ENCODE assay signal across 19 mouse cellular contexts in genomic region chr7:81489649-81490048, GRCm38 (mm10). TPM values are rescaled to one million over a fixed set of nuclear protein-coding genes. Genes with fewer than 3 reads are reported as not detected.
DNase-seq lines count a peak whose midpoint lies in the region; ATAC-seq and TF ChIP-seq lines count a peak whose summit lies in the region.
"Had no signal": no experiment of that assay in that cellular context is flagged by ENCODE, and none has a peak within 500 bp of the region (broad histone marks: within the 10 kb centered on the region; RNA-seq: fewer than 3 reads in every experiment).

No protein-coding gene starts in this region.

- no peak for TF ChIP-seq CTCF in kidney, postnatal 0 days (IDR thresholded peaks at IDR 0.05; ENCODE audit: low read depth)
- no peak for TF ChIP-seq CTCF in kidney, adult 2 months (conservative IDR thresholded peaks at IDR 0.05; ENCODE audit: insufficient read depth, insufficient read length, low read depth, low read length)
- TF ChIP-seq CTCF in E14TG2a.4 (conservative IDR thresholded peaks at IDR 0.05; ENCODE audit: low read length): no peak

- H3K4me3 ChIP-seq in forebrain, embryonic 13.5 days: no peak overlapping the region
- no peak overlapping the region for H3K4me3 ChIP-seq in forebrain, embryonic 11.5 days (ENCODE audit: low read depth, low read length)
- no peak overlapping the region for H3K4me3 ChIP-seq in kidney, postnatal 0 days (replicated peaks; ENCODE audit: low read depth, low read length)
- no peak overlapping the region for H3K4me3 ChIP-seq in kidney, adult 2 months (ENCODE audit: insufficient read depth, low read depth, low read length)
- peak overlapping the region; percentile 53 for H3K4me3 ChIP-seq in E14TG2a.4 (replicated peaks; ENCODE audit: low read length)
- no peak overlapping the region for H3K4me3 ChIP-seq in limb, embryonic 10.5 days

- H3K9ac ChIP-seq in forebrain, embryonic 13.5 days: peak overlapping the region; percentile 23; the same call in 1 of the 2 replicates
- no peak overlapping the region for H3K9ac ChIP-seq in forebrain, embryonic 11.5 days (ENCODE audit: low read length)
- no peak overlapping the region for H3K9ac ChIP-seq in kidney, postnatal 0 days (ENCODE audit: low read depth, low read length)
- H3K9ac ChIP-seq: liver, embryonic 14.5 days had no signal

- no peak for DNase-seq in forebrain, embryonic 11.5 days (ENCODE audit: low spot score)
- peak; percentile 39 for DNase-seq in kidney, postnatal 0 days (ENCODE audit: low spot score)
- no peak for DNase-seq in kidney, adult 2 months
- peak; percentile 40 for DNase-seq in limb, embryonic 10.5 days (ENCODE audit: low spot score)
- no peak for DNase-seq in urinary bladder, postnatal 14 days (ENCODE audit: low spot score)
- no peak for DNase-seq in layer of hippocampus, postnatal 10 days (ENCODE audit: low spot score in 2 of 2)
- DNase-seq: adrenal gland, postnatal 36 days; B cell, adult 2 months; heart, postnatal 14 days; left cerebral cortex, postnatal 4 days; midbrain, embryonic 14.5 days; right cerebral cortex, postnatal 25 days; thymus, adult 18-20 months had no signal

- WGBS in forebrain, embryonic 13.5 days: 11% methylated on average over 9 of the region's 9 CpGs
- WGBS in forebrain, embryonic 11.5 days: 8% methylated on average over 9 of the region's 9 CpGs
- 10% methylated on average over 9 of the region's 9 CpGs for WGBS in kidney, postnatal 0 days
- WGBS in kidney, adult 2 months: 7% methylated on average over 9 of the region's 9 CpGs
- 10% methylated on average over 9 of the region's 9 CpGs for WGBS in limb, embryonic 10.5 days

- H3K4me2 ChIP-seq in forebrain, embryonic 13.5 days: no peak overlapping the region
- H3K4me2 ChIP-seq in forebrain, embryonic 11.5 days (ENCODE audit: low read depth, low read length, severe bottlenecking): no peak overlapping the region
- no peak overlapping the region for H3K4me2 ChIP-seq in kidney, postnatal 0 days (ENCODE audit: low read length)

- no peak overlapping the region for H3K27ac ChIP-seq in forebrain, embryonic 13.5 days
- H3K27ac ChIP-seq in forebrain, embryonic 11.5 days (ENCODE audit: low read depth, low read length): no peak overlapping the region
- no peak overlapping the region for H3K27ac ChIP-seq in kidney, postnatal 0 days
- no peak overlapping the region for H3K27ac ChIP-seq in kidney, adult 2 months (ENCODE audit: insufficient read depth, low read depth, low read length)
- no peak overlapping the region for H3K27ac ChIP-seq in limb, embryonic 10.5 days
- H3K27ac ChIP-seq: liver, embryonic 14.5 days had no signal

- no peaks in the 10 kb centered on the region for H3K9me3 ChIP-seq in forebrain, embryonic 13.5 days (replicated peaks)
- no peaks in the 10 kb centered on the region for H3K9me3 ChIP-seq in forebrain, embryonic 11.5 days (ENCODE audit: control insufficient read depth, low read length)
- H3K9me3 ChIP-seq in kidney, postnatal 0 days (replicated peaks; ENCODE audit: low read length): no peaks in the 10 kb centered on the region
- H3K9me3 ChIP-seq in E14TG2a.4 (ENCODE audit: low read length): no peaks in the 10 kb centered on the region
- no peaks in the 10 kb centered on the region for H3K9me3 ChIP-seq in limb, embryonic 10.5 days (replicated peaks)

- peaks cover 19% of the 10 kb centered on the region for H3K4me1 ChIP-seq in forebrain, embryonic 13.5 days
- H3K4me1 ChIP-seq in forebrain, embryonic 11.5 days (replicated peaks; ENCODE audit: control insufficient read depth, insufficient read depth, low read length): peaks cover 6% of the 10 kb centered on the region
- no peaks in the 10 kb centered on the region for H3K4me1 ChIP-seq in kidney, postnatal 0 days (replicated peaks; ENCODE audit: insufficient read depth, low read length)
- H3K4me1 ChIP-seq in kidney, adult 2 months (ENCODE audit: control insufficient read depth, insufficient read depth, low read length): no peaks in the 10 kb centered on the region
- H3K4me1 ChIP-seq in E14TG2a.4 (replicated peaks; ENCODE audit: low read depth, low read length): peaks cover 70% of the 10 kb centered on the region
- H3K4me1 ChIP-seq in limb, embryonic 10.5 days: peaks cover 20% of the 10 kb centered on the region

- no peak for ATAC-seq in forebrain, embryonic 13.5 days
- no peak for ATAC-seq in forebrain, embryonic 11.5 days (replicated peaks; ENCODE audit: low FRiP score)
- no peak for ATAC-seq in kidney, postnatal 0 days (replicated peaks; ENCODE audit: low FRiP score, low read depth)
- ATAC-seq: intestine, postnatal 0 days had no signal

- TF ChIP-seq POLR2A in kidney, adult 2 months (IDR thresholded peaks at IDR 0.05; ENCODE audit: low read depth, low read length): no peak

- H3K36me3 ChIP-seq in forebrain, embryonic 13.5 days (ENCODE audit: poor library complexity, severe bottlenecking): peaks cover 4% of the 10 kb centered on the region
- H3K36me3 ChIP-seq in forebrain, embryonic 11.5 days (ENCODE audit: control insufficient read depth, insufficient read depth, low read length): no peaks in the 10 kb centered on the region
- H3K36me3 ChIP-seq in kidney, postnatal 0 days (ENCODE audit: insufficient read depth, low read length): no peaks in the 10 kb centered on the region
- H3K36me3 ChIP-seq in kidney, adult 2 months (ENCODE audit: control insufficient read depth, insufficient read depth, low read length): no peaks in the 10 kb centered on the region
- no peaks in the 10 kb centered on the region for H3K36me3 ChIP-seq in E14TG2a.4 (ENCODE audit: insufficient read depth, low read length)
- no peaks in the 10 kb centered on the region for H3K36me3 ChIP-seq in limb, embryonic 10.5 days

- no peaks in the 10 kb centered on the region for H3K27me3 ChIP-seq in forebrain, embryonic 13.5 days
- H3K27me3 ChIP-seq in forebrain, embryonic 11.5 days (ENCODE audit: control insufficient read depth, insufficient read depth, low read length): peaks cover 5% of the 10 kb centered on the region; the same call in 1 of the 2 replicates
- 0 out of 2 replicates have a peak, but pooled peaks cover 3% of the 10 kb centered on the region for H3K27me3 ChIP-seq in kidney, postnatal 0 days (ENCODE audit: insufficient read depth, low read length)
- no peaks in the 10 kb centered on the region for H3K27me3 ChIP-seq in kidney, adult 2 months (replicated peaks; ENCODE audit: control insufficient read depth, insufficient read depth, low read length)
- peaks cover 17% of the 10 kb centered on the region for H3K27me3 ChIP-seq in E14TG2a.4 (ENCODE audit: insufficient read depth, low read length)
- H3K27me3 ChIP-seq in limb, embryonic 10.5 days (ENCODE audit: low read depth, poor library complexity, severe bottlenecking): peaks cover 32% of the 10 kb centered on the region

RNA-seq across cellular contexts. Expression of gene Ap3b2, which starts 4.1 kb away (rescaled TPM):
- polyA plus RNA-seq in forebrain, embryonic 13.5 days (2015; fragmentation: Nextera tagmentation; extraction: Ambion mirVana): 71.6 and 80.6 TPM in 2 replicates
- polyA plus RNA-seq in forebrain, embryonic 11.5 days (2014; fragmentation: Nextera tagmentation; extraction: Ambion mirVana): 26.1 and 27.3 TPM in 2 replicates
- polyA plus RNA-seq in kidney, postnatal 0 days (2015; fragmentation: Nextera tagmentation; extraction: Ambion mirVana): 0.26 and 0.31 TPM in 2 replicates
- polyA plus RNA-seq in kidney, adult 2 months (2012; rRNA removed): 0.29 and 0.44 TPM in 2 replicates
- polyA plus RNA-seq in limb, embryonic 10.5 days (2016; fragmentation: Nextera tagmentation; extraction: Ambion mirVana): 0.08 and 0.10 TPM in 2 replicates
- total RNA-seq in layer of hippocampus, postnatal 10 days (2021): 100 to 1,000 TPM; 150 to 154 TPM
- total RNA-seq: heart, postnatal 14 days had no signal

RNA-seq across cellular contexts. Expression of gene BC048679, which starts 8.4 kb away (rescaled TPM):
- not detected in 2 replicates for polyA plus RNA-seq in forebrain, embryonic 13.5 days (2015; fragmentation: Nextera tagmentation; extraction: Ambion mirVana)
- not detected in 2 replicates for polyA plus RNA-seq in forebrain, embryonic 11.5 days (2014; fragmentation: Nextera tagmentation; extraction: Ambion mirVana)
- not detected in 2 replicates for polyA plus RNA-seq in kidney, postnatal 0 days (2015; fragmentation: Nextera tagmentation; extraction: Ambion mirVana)
- 1.0 TPM in 1 of 2 replicates, not detected in the other for polyA plus RNA-seq in kidney, adult 2 months (2012; rRNA removed)
- polyA plus RNA-seq in limb, embryonic 10.5 days (2016; fragmentation: Nextera tagmentation; extraction: Ambion mirVana): not detected in 2 replicates
- not detected for total RNA-seq in layer of hippocampus, postnatal 10 days (2021)
- total RNA-seq: adrenal gland, postnatal 36 days; gastrocnemius, postnatal 4 days; heart, postnatal 14 days; left cerebral cortex, postnatal 4 days had no signal
- polyA plus RNA-seq: frontal cortex, adult 2 months; intestine, postnatal 0 days; liver, embryonic 14.5 days; midbrain, embryonic 14.5 days had no signal

RNA-seq across cellular contexts. Expression of gene Cpeb1, which starts 34.4 kb away (rescaled TPM):
- 0.87 and 1.0 TPM in 2 replicates for polyA plus RNA-seq in forebrain, embryonic 13.5 days (2015; fragmentation: Nextera tagmentation; extraction: Ambion mirVana)
- 1.1 and 2.4 TPM in 2 replicates for polyA plus RNA-seq in forebrain, embryonic 11.5 days (2014; fragmentation: Nextera tagmentation; extraction: Ambion mirVana)
- polyA plus RNA-seq in kidney, postnatal 0 days (2015; fragmentation: Nextera tagmentation; extraction: Ambion mirVana): 0.39 and 0.80 TPM in 2 replicates
- 12.7 and 13.5 TPM in 2 replicates for polyA plus RNA-seq in kidney, adult 2 months (2012; rRNA removed)
- 0.08 TPM in 1 of 2 replicates, not detected in the other for polyA plus RNA-seq in limb, embryonic 10.5 days (2016; fragmentation: Nextera tagmentation; extraction: Ambion mirVana)
- total RNA-seq in layer of hippocampus, postnatal 10 days (2021): 10 to 100 TPM; 37.5 to 43.0 TPM

Comparison
In these comparisons a context has a peak if more than half of its experiments do, and no peak if none do; other contexts are left out.
1. DNase-seq: peak in kidney, postnatal 0 days (single experiment) and limb, embryonic 10.5 days (single experiment); none in forebrain, embryonic 11.5 days (single experiment), kidney, adult 2 months (single experiment), urinary bladder, postnatal 14 days (single experiment) and layer of hippocampus, postnatal 10 days (0 of 2).
2. RNA of gene Ap3b2, which starts 4.1 kb away (polyA plus RNA-seq): 71.6 to 80.6 TPM in forebrain, embryonic 13.5 days and 26.1 to 27.3 TPM in forebrain, embryonic 11.5 days; 0.29 to 0.44 TPM in kidney, adult 2 months, 0.26 to 0.31 TPM in kidney, postnatal 0 days and 0.08 to 0.10 TPM in limb, embryonic 10.5 days; every median in the first group is over 10 times any median in the second.